Mouse (Mus musculus) kidney, postnatal 4 days (tissue): Measurements from ENCODE around the gene Lrch4.
"Not testable (repeated sequence)": the region's sequence is repeated elsewhere in the genome, so short reads cannot be mapped to it uniquely, and the experiment has no call there.

Experiments
- DNase-seq, 2 experiments: peaks; one replicate each; pipeline ENCODE4 v3.0.0; 2021; ENCODE audit warnings: mixed read lengths in 2 of 2

Gene Lrch4

GRCm38 (mm10) chr5:137613550-137613949, 15.4 kb upstream of the Lrch4 start, which contains the start of gene Pcolce:
Gene Pcolce (minus strand): TSS chr5:137613784.
- peak; percentile 40 to 47 for DNase-seq

GRCm38 (mm10) chr5:137614921-137615320, 14.0 kb upstream of the Lrch4 start:
- not testable (repeated sequence) for DNase-seq

- no peak for DNase-seq
Measured at GRCm38 (mm10) chr5:137615347-137615746, 13.6 kb upstream of the Lrch4 start.

- no peak for DNase-seq
Measured at GRCm38 (mm10) chr5:137623937-137624530, 4.9 kb upstream of the Lrch4 start.

- DNase-seq = peak in 1 of 2 experiments; percentile 65
Measured at GRCm38 (mm10) chr5:137627991-137628390, 930 bp upstream of the Lrch4 start.

- DNase-seq = peak; percentile 84 to 90
Measured at GRCm38 (mm10) chr5:137629306-137629721, 393 bp downstream of the Lrch4 start.

GRCm38 (mm10) chr5:137629906-137630545, 1.1 kb downstream of the Lrch4 start:
- DNase-seq = peak; percentile 66 to 79

- peak; percentile 67 to 77 for DNase-seq
Measured at GRCm38 (mm10) chr5:137630602-137631001, 1.7 kb downstream of the Lrch4 start.

- DNase-seq = peak; percentile 54 to 70
Measured at GRCm38 (mm10) chr5:137631171-137631570, 2.2 kb downstream of the Lrch4 start.

GRCm38 (mm10) chr5:137631591-137631990, 2.7 kb downstream of the Lrch4 start:
- no peak for DNase-seq

- no peak for DNase-seq
Measured at GRCm38 (mm10) chr5:137633397-137634084, 4.6 kb downstream of the Lrch4 start.

- DNase-seq = no peak
Measured at GRCm38 (mm10) chr5:137639472-137639871, 10.6 kb downstream of the Lrch4 start.

GRCm38 (mm10) chr5:137641054-137641453, 12.1 kb downstream of the Lrch4 start, which contains the start of gene Sap25:
Gene Sap25 (plus strand): TSS chr5:137641334.
- peak; percentile 57 to 61 for DNase-seq

GRCm38 (mm10) chr5:137642886-137643285, 14.0 kb downstream of the Lrch4 start:
- DNase-seq = no peak

GRCm38 (mm10) chr5:137644484-137644883, 15.6 kb downstream of the Lrch4 start:
- no peak for DNase-seq

GRCm38 (mm10) chr5:137645091-137645651, 16.2 kb downstream of the Lrch4 start:
- DNase-seq = peak; percentile 54 to 68

- DNase-seq = peak; percentile 56 to 70
Measured at GRCm38 (mm10) chr5:137645652-137646091, 16.8 kb downstream of the Lrch4 start, which contains the start of gene Irs3. Gene Irs3 (minus strand): TSS chr5:137645714.

- DNase-seq = peak in 1 of 2 experiments; percentile 1
Measured at GRCm38 (mm10) chr5:137647827-137648601, 19.1 kb downstream of the Lrch4 start.

- peak in 1 of 2 experiments; percentile 27 for DNase-seq
Measured at GRCm38 (mm10) chr5:137649251-137649650, 20.3 kb downstream of the Lrch4 start.

- DNase-seq = peak; percentile 38 to 56
Measured at GRCm38 (mm10) chr5:137649669-137650571, 21.0 kb downstream of the Lrch4 start.

GRCm38 (mm10) chr5:137652474-137652873, 23.6 kb downstream of the Lrch4 start:
- DNase-seq = peak; percentile 80 to 87
